ENCODE assay signal across 21 mouse cellular contexts in genomic region chr6:82132876-82133591, GRCm38 (mm10).
A peak's percentile ranks its signal among the peaks of the same experiment; 100 is the strongest.
DNase-seq lines count a peak whose midpoint lies in the region; ATAC-seq and TF ChIP-seq lines count a peak whose summit lies in the region.
"Had no signal": no experiment of that assay in that cellular context is flagged by ENCODE, and none has a peak within 500 bp of the region (broad histone marks: within the 10 kb centered on the region; RNA-seq: fewer than 3 reads in every experiment).

No protein-coding gene starts in this region.

- H3K4me1 ChIP-seq in heart, embryonic 11.5 days (ENCODE audit: control insufficient read depth, insufficient read depth, low read length): peaks cover 5% of the 10 kb centered on the region; the same call in 1 of the 2 replicates
- no peaks in the 10 kb centered on the region for H3K4me1 ChIP-seq in liver, adult 2 months (ENCODE audit: control insufficient read depth, insufficient read depth, low read length)
- no peaks in the 10 kb centered on the region for H3K4me1 ChIP-seq in liver, embryonic 11.5 days (replicated peaks; ENCODE audit: control insufficient read depth, insufficient read depth, low read length)
- H3K4me1 ChIP-seq in intestine, embryonic 15.5 days (replicated peaks): peaks cover 3% of the 10 kb centered on the region; the same call in 1 of the 2 replicates
- H3K4me1 ChIP-seq: embryonic facial prominence, embryonic 15.5 days; limb, embryonic 12.5 days had no signal

- TF ChIP-seq CTCF in liver, adult 2 months (IDR thresholded peaks at IDR 0.05; ENCODE audit: low read depth, low read length): no peak

- no peaks in the 10 kb centered on the region for H3K27me3 ChIP-seq in heart, embryonic 11.5 days (ENCODE audit: control insufficient read depth, insufficient read depth, low read length)
- no peaks in the 10 kb centered on the region for H3K27me3 ChIP-seq in liver, adult 2 months (ENCODE audit: control insufficient read depth, insufficient read depth, low read length)
- no peaks in the 10 kb centered on the region for H3K27me3 ChIP-seq in liver, embryonic 11.5 days (replicated peaks; ENCODE audit: control insufficient read depth, insufficient read depth, low read length)
- no peaks in the 10 kb centered on the region for H3K27me3 ChIP-seq in intestine, embryonic 15.5 days (replicated peaks)
- H3K27me3 ChIP-seq: embryonic facial prominence, embryonic 15.5 days; limb, embryonic 12.5 days had no signal

- H3K4me3 ChIP-seq in heart, embryonic 11.5 days (ENCODE audit: low read depth, low read length): no peak overlapping the region
- H3K4me3 ChIP-seq in liver, adult 2 months (ENCODE audit: insufficient read depth, low read depth, low read length): no peak overlapping the region
- no peak overlapping the region for H3K4me3 ChIP-seq in liver, embryonic 11.5 days (ENCODE audit: low read depth, low read length)
- no peak overlapping the region for H3K4me3 ChIP-seq in intestine, embryonic 15.5 days (replicated peaks)
- H3K4me3 ChIP-seq: embryonic facial prominence, embryonic 15.5 days; gastrocnemius, adult 2 months; limb, embryonic 12.5 days had no signal

- H3K27ac ChIP-seq in heart, embryonic 11.5 days (ENCODE audit: low read depth, low read length): no peak overlapping the region
- H3K27ac ChIP-seq in liver, adult 2 months (replicated peaks; ENCODE audit: insufficient read depth, low read depth, low read length): no peak overlapping the region
- no peak overlapping the region for H3K27ac ChIP-seq in liver, embryonic 11.5 days (ENCODE audit: low read depth, low read length)
- H3K27ac ChIP-seq in intestine, embryonic 15.5 days: no peak overlapping the region
- H3K27ac ChIP-seq: embryonic facial prominence, embryonic 15.5 days; gastrocnemius, adult 2 months; limb, embryonic 12.5 days; liver, embryonic 14.5 days had no signal

- TF ChIP-seq POLR2A in liver, adult 2 months (IDR thresholded peaks at IDR 0.05; ENCODE audit: extremely low read depth, insufficient read depth, low read length): no peak

- H3K9ac ChIP-seq in heart, embryonic 11.5 days (ENCODE audit: low read depth, low read length): no peak overlapping the region
- no peak overlapping the region for H3K9ac ChIP-seq in liver, adult 2 months (ENCODE audit: low read depth, low read length)
- H3K9ac ChIP-seq in liver, embryonic 11.5 days (ENCODE audit: low read depth, low read length): no peak overlapping the region
- H3K9ac ChIP-seq in intestine, embryonic 15.5 days: no peak overlapping the region
- H3K9ac ChIP-seq: embryonic facial prominence, embryonic 15.5 days; limb, embryonic 12.5 days; liver, embryonic 14.5 days had no signal

- no peaks in the 10 kb centered on the region for H3K36me3 ChIP-seq in heart, embryonic 11.5 days (ENCODE audit: control insufficient read depth, insufficient read depth, low read length)
- no peaks in the 10 kb centered on the region for H3K36me3 ChIP-seq in liver, adult 2 months (ENCODE audit: control insufficient read depth, insufficient read depth, low read length)
- H3K36me3 ChIP-seq in liver, embryonic 11.5 days (ENCODE audit: control insufficient read depth, insufficient read depth, low read length): no peaks in the 10 kb centered on the region
- no peaks in the 10 kb centered on the region for H3K36me3 ChIP-seq in intestine, embryonic 15.5 days
- H3K36me3 ChIP-seq: embryonic facial prominence, embryonic 15.5 days; limb, embryonic 12.5 days had no signal

- H3K4me2 ChIP-seq in heart, embryonic 11.5 days: no peak overlapping the region
- H3K4me2 ChIP-seq in liver, embryonic 11.5 days: no peak overlapping the region
- H3K4me2 ChIP-seq in intestine, embryonic 15.5 days (replicated peaks): no peak overlapping the region
- H3K4me2 ChIP-seq: embryonic facial prominence, embryonic 15.5 days; limb, embryonic 12.5 days had no signal

- no peaks in the 10 kb centered on the region for H3K79me2 ChIP-seq in liver, adult 2 months (ENCODE audit: control insufficient read depth, insufficient read depth, low read length)

- no peak for ATAC-seq in heart, embryonic 11.5 days (replicated peaks; ENCODE audit: insufficient number of reproducible peaks, low FRiP score, low TSS enrichment)
- ATAC-seq in liver, embryonic 11.5 days (replicated peaks; ENCODE audit: low FRiP score): no peak; the same call in 1 of the 2 replicates
- ATAC-seq in intestine, embryonic 15.5 days: peak; percentile 80
- ATAC-seq: CD4-positive, CD25-positive, alpha-beta regulatory T cell, adult 4 months; midbrain, embryonic 16.5 days had no signal

- WGBS in heart, embryonic 11.5 days (ENCODE audit: insufficient replicate concordance): 48% methylated on average over 13 of the region's 13 CpGs
- WGBS in liver, adult 2 months: 63% methylated on average over 13 of the region's 13 CpGs
- WGBS in liver, embryonic 11.5 days: 66% methylated on average over 13 of the region's 13 CpGs
- WGBS in intestine, embryonic 15.5 days: 27% methylated on average over 13 of the region's 13 CpGs

- H3K9me3 ChIP-seq in heart, embryonic 11.5 days (replicated peaks; ENCODE audit: control insufficient read depth, low read length): no peaks in the 10 kb centered on the region
- no peaks in the 10 kb centered on the region for H3K9me3 ChIP-seq in liver, embryonic 11.5 days (ENCODE audit: control insufficient read depth, low read length)
- no peaks in the 10 kb centered on the region for H3K9me3 ChIP-seq in intestine, embryonic 15.5 days
- H3K9me3 ChIP-seq: embryonic facial prominence, embryonic 15.5 days; limb, embryonic 12.5 days had no signal

- DNase-seq in heart, adult 11 months: peak; percentile 39
- peak; percentile 16 for DNase-seq in liver, adult 2 months (ENCODE audit: extremely low read depth, low read depth, low spot score)
- DNase-seq in liver, embryonic 11.5 days (ENCODE audit: low spot score): no peak
- peak; percentile 61 for DNase-seq in MN1 (ENCODE audit: low spot score)
- no peak for DNase-seq in testis, postnatal 10 days (ENCODE audit: low spot score)
- DNase-seq in gastrocnemius, adult 8-10 months (ENCODE audit: low spot score in 2 of 2): no peak
- DNase-seq: cerebellum, adult 18-20 months; cerebellum, postnatal 25 days; gastrocnemius, adult 2 months; kidney, adult 8-10 months; lung, postnatal 14 days; right cerebral cortex, postnatal 4 days; thymus, adult 18-20 months; thymus, postnatal 4 days had no signal

Comparison
In these comparisons a context has a peak if more than half of its experiments do, and no peak if none do; other contexts are left out.
1. DNase-seq: peak in heart, adult 11 months (single experiment), liver, adult 2 months (single experiment) and MN1 (single experiment); none in liver, embryonic 11.5 days (single experiment), testis, postnatal 10 days (single experiment) and gastrocnemius, adult 8-10 months (0 of 2).